Mouse (Mus musculus) small intestine, adult 10 weeks (tissue): ENCODE measurements around the gene Gm2564. TPM values are rescaled to one million over a fixed set of nuclear protein-coding genes. Genes with fewer than 3 reads are reported as not detected.

Source experiments
- polyA plus RNA-seq: library from polyadenylated mRNA; stranded (reverse); fragments of 350-450 nt; fragmentation: Illumina TruSeq; extraction: RNeasy Lipid Tissue Mini Kit (QIAGEN cat#74804); gene quantifications from one replicate; pipeline ENCODE4 v1.2.3, GENCODE M21; 2014; ENCODE audit warnings: low replicate concordance

Gm2564 gene
- polyA plus RNA-seq = not detected

GRCm38 (mm10) chr4:42629419-42629818, at the start of gene Gm2564:
Gm2564 (plus strand) TSS chr4:42629719.

GRCm38 (mm10) chr4:42611895-42612294, 17.6 kb upstream of the Gm2564 start, which contains the start of gene Gm10591:
Gm10591 (plus strand) TSS chr4:42612195.

DNA sequence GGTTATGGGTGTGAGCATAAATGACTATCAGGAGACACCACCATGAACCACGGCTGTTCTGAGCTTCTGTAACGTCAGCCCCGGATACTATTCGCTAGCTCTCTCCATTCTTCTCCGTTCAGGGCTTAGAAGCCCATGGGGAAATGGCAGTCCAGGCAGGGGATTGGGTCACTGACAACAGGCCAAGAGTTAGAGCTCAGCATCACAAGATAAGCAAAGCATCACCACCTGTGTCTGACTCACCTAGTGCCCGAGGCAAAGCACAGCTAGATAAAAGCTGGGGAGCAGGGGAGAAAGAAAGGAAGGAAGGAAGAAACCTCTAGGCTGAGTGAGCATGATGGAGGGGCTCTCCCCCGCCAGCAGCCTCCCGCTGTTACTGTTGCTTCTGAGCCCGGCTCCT, 25.4 kb downstream of the Gm2564 start, which contains the start of gene Ccl27b:
Ccl27b (plus strand) TSS at position 301 of the 400 bp plus-strand sequence.

DNA sequence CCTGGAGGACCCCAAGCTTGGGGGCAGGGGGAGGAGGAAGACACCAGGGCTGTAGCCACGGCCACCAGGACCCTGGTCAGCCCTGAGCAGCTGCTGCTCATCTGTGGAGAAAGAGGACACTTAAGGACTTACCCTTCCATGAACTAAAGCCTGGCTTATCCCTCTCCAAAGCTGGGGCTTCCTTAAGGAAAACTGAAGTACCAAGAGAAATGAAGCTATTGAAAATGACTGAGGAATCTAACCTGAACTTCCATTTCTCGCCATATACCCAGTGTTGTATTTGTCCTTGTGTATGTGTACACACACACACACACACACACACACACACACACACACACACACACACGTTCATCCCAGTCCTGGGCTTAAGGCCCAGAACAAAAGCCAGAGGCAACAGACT, 32.3 kb downstream of the Gm2564 start, which contains the start of gene Il11ra2:
Il11ra2 (minus strand) TSS at position 101 of the 400 bp plus-strand sequence.

Other genes with a start within 250 kb of the Gm2564 start
- gene Gm21586, start 190.3 kb upstream of the Gm2564 start, polyA plus RNA-seq = not detected
- gene Gm2163, start 163.0 kb upstream of the Gm2564 start, polyA plus RNA-seq = not detected
- gene Fam205a2, start 101.5 kb upstream of the Gm2564 start, polyA plus RNA-seq = not detected
- gene Gm10591, start 17.5 kb upstream of the Gm2564 start, polyA plus RNA-seq = not detected
- not detected for gene Ccl27b, start 25.5 kb downstream of the Gm2564 start, polyA plus RNA-seq
- gene Il11ra2, start 32.2 kb downstream of the Gm2564 start, polyA plus RNA-seq = not detected
- not detected for gene 4930578G10Rik, start 105.8 kb downstream of the Gm2564 start, polyA plus RNA-seq
- gene Ccl19, start 126.9 kb downstream of the Gm2564 start, polyA plus RNA-seq = not detected
- not detected for gene Ccl21a, start 144.3 kb downstream of the Gm2564 start, polyA plus RNA-seq
- not detected for gene Fam205a1, start 224.2 kb downstream of the Gm2564 start, polyA plus RNA-seq
- not detected for gene Gm12394, start 227.1 kb downstream of the Gm2564 start, polyA plus RNA-seq
- gene Fam205c, start 244.5 kb downstream of the Gm2564 start, polyA plus RNA-seq = 0.26 TPM